Mouse (Mus musculus): Measurements from ENCODE around the gene Aloxe3.

- TF ChIP-seq POLR2A (IDR thresholded peaks at IDR 0.05; ENCODE audit: control insufficient read depth in 1 of 2, insufficient read depth in 1 of 2, low read depth in 1 of 2, low read length in 2 of 2, poor library complexity in 1 of 2) (no peak), POLR2AphosphoS5 (IDR thresholded peaks at IDR 0.05; ENCODE audit: borderline replicate concordance, low read depth, low read length) (no peak), UBTF (IDR thresholded peaks at IDR 0.05; ENCODE audit: borderline replicate concordance, insufficient read depth, low read depth, low read length) (no peak), MAFK (IDR thresholded peaks at IDR 0.05; ENCODE audit: borderline replicate concordance, low read depth, low read length) (no peak), KAT2A (conservative IDR thresholded peaks at IDR 0.05; ENCODE audit: low read depth, low read length) (no peak), MXI1 (IDR thresholded peaks at IDR 0.05; ENCODE audit: low read depth, low read length) (no peak), NELFE (IDR thresholded peaks at IDR 0.05; ENCODE audit: low read depth, low read length) (no peak), CTCF (IDR thresholded peaks at IDR 0.05 in 2 of 3, conservative IDR thresholded peaks at IDR 0.05 in 1 of 3; ENCODE audit: control insufficient read depth in 1 of 3, insufficient read depth in 1 of 3, low read depth in 2 of 3, low read length in 3 of 3, poor library complexity in 1 of 3, severe bottlenecking in 1 of 3) (no peak), GATA1 (IDR thresholded peaks at IDR 0.05; ENCODE audit: low read depth, low read length) (no peak), TCF12 (IDR thresholded peaks at IDR 0.05; ENCODE audit: low read depth, low read length) (no peak)
Observed at GRCm38 (mm10) chr11:69125852-69125918, at the start of gene Aloxe3.
